Mouse (Mus musculus): ENCODE measurements around the gene Rhbdf1.

Gene Rhbdf1

DNA sequence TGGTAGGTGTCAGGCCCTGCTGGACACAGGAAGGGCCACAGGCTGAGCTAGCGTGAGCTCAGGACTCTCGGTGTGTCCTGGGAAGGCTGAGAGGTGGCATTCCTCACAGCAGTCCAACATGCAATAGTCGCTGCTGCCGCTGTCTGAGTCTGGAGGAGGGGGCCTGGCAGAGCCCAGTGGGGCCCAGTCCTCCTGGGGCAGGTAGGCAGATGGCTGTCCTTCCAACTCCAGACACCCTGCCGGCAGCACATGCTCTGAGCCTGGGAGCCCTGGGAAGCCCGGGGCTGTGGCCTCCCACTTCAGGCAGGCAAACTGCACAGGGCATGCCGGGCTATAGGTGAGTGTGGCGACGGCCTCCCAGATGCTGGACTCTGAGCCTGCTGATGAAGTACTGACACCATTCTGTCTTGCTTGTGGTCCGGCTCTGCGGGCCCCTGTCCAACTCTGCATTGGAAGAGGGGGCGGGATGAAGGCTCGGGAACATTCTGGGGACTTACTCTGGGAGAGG is 31.4 kb downstream of the Rhbdf1 start:
- DNase-seq (ENCODE audit: low spot score) = no peak

GRCm38 (mm10) chr11:32190119-32190518 is 32.0 kb downstream of the Rhbdf1 start:
- no peak for DNase-seq (ENCODE audit: low spot score)

- DNase-seq (ENCODE audit: low spot score) = no peak
Measured at GRCm38 (mm10) chr11:32189434-32189833, 32.7 kb downstream of the Rhbdf1 start.

DNA sequence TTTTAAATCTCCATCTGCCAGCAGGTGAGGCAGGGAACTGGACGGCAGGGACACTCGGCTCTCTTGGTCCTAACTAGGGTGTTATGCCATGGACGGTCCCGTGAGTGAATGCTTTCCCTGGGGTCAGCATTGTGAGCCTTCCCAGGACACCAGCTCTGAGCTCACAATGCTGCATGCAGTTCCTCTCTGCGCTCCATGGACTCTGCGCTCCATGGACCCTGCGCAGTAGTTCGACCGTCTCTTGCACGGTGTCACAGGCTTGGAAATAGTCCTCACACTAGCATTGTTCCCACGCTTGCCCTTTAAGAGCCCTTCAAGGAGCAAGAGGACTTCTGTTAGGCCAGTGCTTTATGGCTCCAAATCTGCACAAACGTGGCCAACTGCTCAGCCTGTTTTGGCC is 33.2 kb downstream of the Rhbdf1 start:
- no peak for DNase-seq (ENCODE audit: low spot score)

DNA sequence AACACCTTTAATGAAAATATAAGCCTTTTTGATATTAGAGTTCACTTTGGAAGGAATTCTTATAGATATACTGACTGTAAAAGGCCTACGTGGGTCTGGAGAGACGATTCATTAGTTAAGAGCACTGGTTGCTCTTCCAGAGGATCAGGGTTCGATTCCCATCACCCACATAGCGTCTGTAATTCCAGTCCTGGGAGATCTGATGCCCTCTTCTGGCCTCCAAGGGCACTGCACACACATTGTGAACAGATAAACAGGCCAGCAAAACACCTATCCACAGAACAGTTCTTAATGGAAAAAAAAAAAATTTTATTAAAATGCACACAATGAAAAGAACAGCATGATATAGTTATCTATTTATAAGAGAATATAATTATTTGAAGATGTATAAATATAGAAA is 34.8 kb downstream of the Rhbdf1 start:
- DNase-seq (ENCODE audit: low spot score) = no peak

DNA sequence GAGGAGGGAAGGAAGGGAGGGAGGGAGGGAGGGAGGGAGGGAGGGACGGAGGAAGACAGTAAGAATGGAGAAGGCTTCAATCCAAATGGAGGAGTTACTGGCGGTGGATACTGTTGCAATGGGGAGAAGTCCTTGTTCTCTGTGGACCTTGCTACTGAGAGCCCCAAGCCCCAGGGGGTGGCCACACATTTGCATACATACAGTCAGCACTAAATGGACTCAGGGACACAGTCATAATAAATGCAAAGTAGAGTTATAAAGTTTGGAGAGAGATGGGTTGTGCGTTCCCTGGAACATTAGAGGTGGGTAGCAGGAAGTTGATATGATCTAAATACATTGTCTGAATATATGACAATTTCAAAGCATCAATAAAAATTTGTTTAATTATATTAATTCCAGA is 36.1 kb downstream of the Rhbdf1 start:
- DNase-seq (ENCODE audit: low spot score) = no peak

GRCm38 (mm10) chr11:32184469-32184868 is 37.6 kb downstream of the Rhbdf1 start:
- DNase-seq (ENCODE audit: low spot score) = no peak

- peak; percentile 90 for DNase-seq (ENCODE audit: low spot score)
Measured at GRCm38 (mm10) chr11:32181973-32182868, 39.9 kb downstream of the Rhbdf1 start.

- DNase-seq (ENCODE audit: low spot score) = no peak
Measured at GRCm38 (mm10) chr11:32181246-32181645, 40.9 kb downstream of the Rhbdf1 start.

DNA sequence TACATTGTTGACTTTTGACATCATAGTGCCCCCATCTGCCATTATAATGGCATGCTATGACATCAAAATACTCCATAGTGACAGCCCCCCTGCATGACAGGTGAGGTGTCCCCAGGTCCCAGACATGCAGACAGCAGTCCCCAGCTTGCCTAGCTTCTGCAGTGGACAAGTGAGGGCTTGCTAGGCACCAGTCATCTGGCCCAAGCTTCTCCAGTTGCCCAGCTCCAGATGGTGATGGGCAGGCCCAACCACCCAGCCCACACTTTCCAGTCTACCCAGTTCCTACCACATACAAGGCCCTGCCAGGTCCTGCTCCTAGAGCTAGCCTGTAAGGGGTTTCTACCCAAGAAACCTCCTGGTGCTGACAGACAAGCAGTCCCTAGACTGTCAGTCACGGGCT is 43.6 kb downstream of the Rhbdf1 start:
- peak; percentile 24 for DNase-seq (ENCODE audit: low spot score)

- DNase-seq (ENCODE audit: low spot score) = no peak
Measured at GRCm38 (mm10) chr11:32166683-32167082, 55.4 kb downstream of the Rhbdf1 start.

- peak; percentile 85 for DNase-seq (ENCODE audit: low spot score)
Measured at GRCm38 (mm10) chr11:32161922-32162804, 59.9 kb downstream of the Rhbdf1 start.

DNA sequence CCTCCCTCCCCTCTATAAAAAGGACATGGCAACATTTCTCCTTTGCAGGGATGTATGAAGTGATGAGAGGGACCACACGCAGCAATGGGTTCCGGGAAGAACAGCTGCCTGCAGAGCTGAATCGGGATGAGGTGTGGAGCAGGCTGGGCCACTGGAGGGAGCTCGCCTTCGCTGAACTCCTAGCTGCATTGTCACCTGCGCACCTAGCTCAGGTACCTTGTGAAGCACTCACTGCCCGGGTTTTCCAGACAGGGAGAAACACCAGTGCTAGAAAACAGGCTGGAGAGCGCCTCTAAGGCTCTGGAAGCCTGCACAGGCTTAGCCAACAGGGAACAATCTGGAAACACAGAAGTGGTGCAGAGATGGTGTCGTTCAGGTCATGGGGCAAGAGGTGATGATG is 60.6 kb downstream of the Rhbdf1 start:
- no peak for DNase-seq (ENCODE audit: low spot score)

DNA sequence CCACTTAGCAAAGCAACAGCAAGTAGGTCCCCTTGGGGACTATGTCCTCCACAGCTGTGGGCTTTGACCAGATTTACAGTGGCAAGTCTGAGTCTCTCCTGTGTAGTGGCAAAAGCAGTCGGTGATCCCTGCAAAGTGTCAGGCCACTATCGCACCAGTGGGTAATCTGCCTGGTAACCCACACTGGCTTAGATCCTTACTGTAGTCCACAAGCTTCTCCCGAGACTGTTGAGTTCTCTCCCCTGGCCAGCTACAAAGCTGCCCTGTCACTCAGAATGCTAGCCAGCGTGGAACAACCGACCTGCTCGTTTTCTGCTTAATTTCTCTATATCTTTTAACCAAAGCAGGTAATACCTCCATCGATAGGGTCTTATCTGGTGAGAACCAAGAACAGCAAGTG is 61.8 kb downstream of the Rhbdf1 start:
- DNase-seq (ENCODE audit: low spot score) = no peak

All from MN1 (cell line).